Mouse (Mus musculus) intestine, embryonic 16.5 days (tissue): ENCODE data around the gene Pxn. TPM values are rescaled to one million over a fixed set of nuclear protein-coding genes. Genes with fewer than 3 reads are reported as not detected.
"Not testable (repeated sequence)": the region's sequence is repeated elsewhere in the genome, so short reads cannot be mapped to it uniquely, and the experiment has no call there.

ENCODE experiments used
- ATAC-seq: fragments of 200-750 bp; cut with Nextera tagmentation; 2 replicates; pipeline ENCODE4 v1.8.0; 2017; ENCODE audit warnings: moderate TSS enrichment, moderate library complexity
- H3K27ac ChIP-seq: fragments of 300-500 bp; sonication (generic); 2 replicates; pipeline ENCODE4 v1.5.1; 2014; ENCODE audit warnings: mild to moderate bottlenecking, low read length
- H3K27me3 ChIP-seq: fragments of 300-500 bp; sonication (generic); replicated peaks from 2 replicates; pipeline ENCODE4 v1.6.1; 2014; ENCODE audit warnings: low read length, control low read depth, mixed read lengths; ENCODE audit not compliant: control insufficient read depth, insufficient read depth
- H3K36me3 ChIP-seq: fragments of 300-500 bp; sonication (generic); 2 replicates; pipeline ENCODE4 v1.6.1; 2014; ENCODE audit warnings: low read length, control low read depth; ENCODE audit not compliant: control insufficient read depth, insufficient read depth
- H3K4me1 ChIP-seq: fragments of 300-500 bp; sonication (generic); 2 replicates; pipeline ENCODE4 v1.6.1; 2014; ENCODE audit warnings: low read length, control low read depth, mixed read lengths; ENCODE audit not compliant: control insufficient read depth, insufficient read depth
- H3K4me2 ChIP-seq: fragments of 300-500 bp; sonication (generic); 2 replicates; pipeline ENCODE4 v1.6.1; 2014; ENCODE audit warnings: low read depth, low read length, control low read depth
- H3K4me3 ChIP-seq: fragments of 300-500 bp; sonication (generic); 2 replicates; pipeline ENCODE4 v1.5.1; 2014; ENCODE audit warnings: mild to moderate bottlenecking, low read length
- H3K9ac ChIP-seq: fragments of 300-500 bp; sonication (generic); 2 replicates; pipeline ENCODE4 v1.6.1; 2014; ENCODE audit warnings: low read depth, low read length
- H3K9me3 ChIP-seq: fragments of 300-500 bp; sonication (generic); 2 replicates; pipeline ENCODE4 v1.6.1; 2016; ENCODE audit warnings: low read length, control low read depth; ENCODE audit not compliant: control insufficient read depth
- WGBS: fragments of 180-500 bp; shearing (Covaris S2); extraction: QIAGEN DNeasy Blood & Tissue Kit; methylation state at CpG from one replicate; pipeline ENCODE4 v1.1.7; 2014; 5-methylcytosine and 5-hydroxymethylcytosine counted together
- polyA plus RNA-seq: library from polyadenylated mRNA; unstranded; fragments of >200 nt; fragmentation: Nextera tagmentation; extraction: Ambion mirVana; gene quantifications from 2 replicates; pipeline ENCODE4 v1.2.1, GENCODE M21; 2015

Gene Pxn
- polyA plus RNA-seq, 1 experiment from 2014 or later, result 71.9 TPM

DNA sequence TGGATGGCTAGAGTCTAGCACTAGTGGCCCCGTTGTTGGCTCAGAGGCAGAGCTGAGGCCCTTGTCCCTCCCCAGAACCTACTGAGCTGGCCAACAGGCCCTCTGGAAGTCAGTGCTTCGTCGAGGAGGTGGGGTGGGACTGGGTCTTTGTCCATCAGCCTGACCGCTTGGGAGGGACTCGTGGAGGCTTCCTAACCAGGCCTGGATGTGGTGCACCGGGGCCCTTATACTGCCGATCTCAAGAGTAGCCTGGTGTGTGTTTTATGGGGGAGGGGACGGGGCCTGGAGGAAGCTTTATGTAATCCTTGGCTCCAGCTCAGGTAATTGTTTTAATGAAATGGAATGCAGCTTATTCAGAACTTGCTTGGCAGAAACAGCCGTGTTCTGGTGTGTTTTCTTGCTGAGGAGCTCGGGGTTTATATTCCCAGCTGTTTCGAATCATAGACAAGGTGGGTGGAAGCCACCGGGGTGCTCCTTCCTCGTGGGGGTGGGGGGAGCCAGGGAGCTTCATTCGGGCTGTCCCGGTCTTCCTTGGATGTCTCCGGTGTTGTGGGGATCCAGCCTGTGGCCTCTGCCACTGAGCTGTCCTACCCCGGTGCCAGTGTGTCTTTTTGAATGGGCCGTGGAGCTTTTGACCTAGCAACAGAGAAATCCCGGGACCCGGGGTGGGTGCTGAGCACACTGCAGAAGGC lies 8.6 kb downstream of the Pxn start:
- WGBS, result 35% methylated on average over 20 of the region's 20 CpGs
- Histone ChIP-seq H3K4me1 (peaks cover 39% of the 10 kb centered on the region), H3K9ac (peak overlapping the region; percentile 55), H3K9me3 (no peaks in the 10 kb centered on the region), H3K4me2 (peak overlapping the region; percentile 22), H3K27ac (peak overlapping the region; percentile 86), H3K36me3 (no peaks in the 10 kb centered on the region), H3K27me3 (no peaks in the 10 kb centered on the region), H3K4me3 (0 out of 2 replicates have a peak overlapping the region, but pooled peaks have one; percentile 12)
- peak; percentile 53 for ATAC-seq

DNA sequence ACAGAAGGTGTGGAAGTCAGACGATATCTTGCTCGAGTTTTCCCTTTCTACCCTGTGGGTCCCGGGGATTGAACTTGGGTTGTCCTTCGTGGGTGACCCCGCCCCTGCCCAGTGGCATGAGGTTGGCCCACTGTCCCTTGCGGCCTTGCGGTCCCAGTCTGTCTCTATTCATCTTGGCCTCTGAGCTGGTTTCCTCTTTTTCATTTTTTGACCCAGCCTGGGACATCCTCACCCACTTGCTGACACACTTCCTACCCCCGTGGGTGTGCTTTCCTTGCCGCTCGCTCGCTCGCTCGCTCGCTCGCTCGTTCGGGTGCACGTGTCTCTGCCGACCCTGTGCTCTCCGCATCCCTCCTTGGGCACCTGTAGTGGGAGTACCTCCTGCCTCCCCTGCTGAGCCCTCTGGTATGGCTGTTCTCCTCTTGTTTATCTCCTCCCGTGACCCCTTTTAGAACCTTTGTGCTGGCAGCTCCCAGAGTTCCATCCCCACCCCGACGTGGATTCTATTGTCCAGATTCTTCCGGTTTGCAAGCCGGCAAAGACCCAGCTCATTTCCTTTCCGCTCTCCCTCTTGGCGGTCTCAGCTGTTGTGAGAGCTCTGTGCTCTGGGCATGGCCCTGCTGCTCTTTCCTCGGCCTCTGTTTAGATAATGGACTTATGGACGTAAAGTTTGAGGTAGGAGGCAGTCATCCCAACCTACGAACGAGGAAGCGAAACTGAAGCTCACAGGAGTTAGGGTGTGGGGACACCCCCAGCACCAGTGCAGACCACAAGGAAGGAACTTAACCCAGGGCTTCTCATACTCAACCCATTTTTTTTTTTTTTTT lies 9.8 kb downstream of the Pxn start:
- ATAC-seq, result no peak
- H3K27ac ChIP-seq, result peak overlapping the region; percentile 86
- no peaks in the 10 kb centered on the region for H3K27me3 ChIP-seq
- peaks cover 48% of the 10 kb centered on the region for H3K4me1 ChIP-seq
- no peak overlapping the region; the same call in 1 of the 2 replicates for H3K9ac ChIP-seq
- H3K9me3 ChIP-seq, result no peaks in the 10 kb centered on the region
- 75% methylated on average over 32 of the region's 32 CpGs for WGBS
- no peaks in the 10 kb centered on the region for H3K36me3 ChIP-seq
- no peak overlapping the region for H3K4me3 ChIP-seq
- H3K4me2 ChIP-seq, result no peak overlapping the region

DNA sequence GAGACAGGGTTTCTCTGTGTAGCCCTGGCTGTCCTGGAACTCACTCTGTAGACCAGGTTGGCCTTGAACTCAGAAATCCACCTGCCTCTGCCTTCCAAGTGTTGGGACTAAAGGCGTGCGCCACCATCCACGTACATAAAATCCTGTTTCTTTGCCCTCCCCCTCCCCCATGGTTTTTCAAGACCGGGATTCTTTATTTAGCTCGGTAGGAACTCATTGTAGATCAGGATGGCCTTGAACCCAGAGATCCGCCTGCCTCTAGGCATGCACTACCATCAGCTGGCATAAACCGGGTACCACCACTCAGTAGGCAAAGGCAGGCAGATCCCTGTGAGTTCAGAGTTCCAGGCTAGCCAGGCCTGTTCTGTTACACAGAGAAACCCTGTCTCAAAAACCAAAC lies 10.4 kb downstream of the Pxn start:
- 89% methylated on average over 7 of the region's 7 CpGs for WGBS
- H3K9me3 ChIP-seq, result no peaks in the 10 kb centered on the region
- H3K4me1 ChIP-seq, result peaks cover 52% of the 10 kb centered on the region
- ATAC-seq, result no peak
- H3K27ac ChIP-seq, result peak overlapping the region; percentile 27; the same call in 1 of the 2 replicates
- H3K4me2 ChIP-seq, result no peak overlapping the region
- no peaks in the 10 kb centered on the region for H3K27me3 ChIP-seq
- H3K4me3 ChIP-seq, result no peak overlapping the region
- H3K9ac ChIP-seq, result no peak overlapping the region
- no peaks in the 10 kb centered on the region for H3K36me3 ChIP-seq

DNA sequence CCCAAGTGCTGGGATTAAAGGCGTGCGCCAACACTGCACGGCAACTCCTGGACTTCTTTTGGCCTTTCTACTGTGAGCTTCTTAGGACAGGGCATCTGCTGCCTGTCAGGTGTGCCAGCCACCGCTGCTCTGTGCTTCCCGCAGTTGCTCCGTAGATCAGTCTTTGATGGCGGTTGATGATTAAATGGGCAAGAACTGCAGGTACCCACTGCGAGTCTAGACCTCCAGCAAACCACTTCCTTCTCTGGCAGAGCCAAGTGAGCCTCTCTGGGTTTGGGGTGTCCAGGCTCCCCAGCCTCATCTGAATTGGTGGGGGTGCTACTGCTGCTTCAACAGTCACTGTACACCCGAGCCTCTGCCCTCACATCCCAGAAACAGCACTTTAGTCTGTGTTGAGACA lies 11.0 kb downstream of the Pxn start:
- Histone ChIP-seq H3K9me3 (no peaks in the 10 kb centered on the region), H3K27me3 (no peaks in the 10 kb centered on the region), H3K27ac (peak overlapping the region; percentile 27; the same call in 1 of the 2 replicates), H3K4me1 (peaks cover 56% of the 10 kb centered on the region), H3K4me3 (no peak overlapping the region), H3K9ac (no peak overlapping the region), H3K36me3 (no peaks in the 10 kb centered on the region), H3K4me2 (no peak overlapping the region)
- 89% methylated on average over 9 of the region's 9 CpGs for whole genome bisulfite sequencing
- ATAC-seq, result no peak

DNA sequence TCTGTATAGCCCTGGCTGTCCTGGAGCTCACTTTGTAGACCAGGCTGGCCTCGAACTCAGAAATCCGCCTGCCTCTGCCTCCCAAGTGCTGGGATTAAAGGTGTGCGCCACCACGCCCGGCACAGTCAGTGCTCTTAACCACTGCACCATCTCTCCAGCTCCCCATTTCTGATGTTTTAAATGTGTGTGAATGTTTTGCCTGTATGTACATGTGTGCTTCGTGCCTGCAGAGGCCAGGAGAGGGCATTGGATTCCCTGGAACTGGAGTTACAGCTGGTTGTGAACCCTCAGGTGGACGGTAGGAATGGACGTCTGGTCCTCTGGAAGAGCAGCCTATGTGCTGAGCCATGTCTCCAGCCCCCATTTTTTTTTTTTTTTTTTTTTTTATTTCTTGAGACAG lies 11.7 kb downstream of the Pxn start:
- H3K4me1 ChIP-seq, result peaks cover 64% of the 10 kb centered on the region
- H3K9ac ChIP-seq, result not testable (repeated sequence)

DNA sequence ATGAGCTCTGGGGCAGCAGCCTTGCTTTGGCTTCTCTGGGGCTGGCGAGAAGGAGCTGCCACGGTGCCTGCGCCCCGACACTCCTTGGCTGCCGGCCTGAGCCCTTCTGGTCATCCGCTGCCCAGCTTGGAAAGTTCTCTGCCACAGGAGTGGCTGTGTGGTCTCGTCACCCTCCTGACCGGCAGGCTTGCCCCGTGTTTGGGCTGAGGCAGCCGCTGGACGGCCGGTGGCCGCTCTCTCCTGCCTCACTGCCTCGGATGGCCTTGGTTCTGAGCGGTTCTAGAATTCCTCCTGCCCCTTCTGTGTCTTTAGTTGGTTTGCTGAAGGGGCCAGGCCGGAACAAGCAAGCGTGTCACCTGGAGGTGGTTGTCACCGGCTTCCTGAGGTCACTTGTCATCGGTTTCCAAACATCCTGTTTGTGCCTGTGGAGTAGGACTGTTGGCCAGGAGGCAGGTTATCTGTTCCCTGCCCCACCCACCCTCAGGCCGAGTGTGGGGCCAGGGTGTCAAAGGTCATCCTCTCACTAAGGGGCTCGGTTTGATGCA lies 13.9 kb downstream of the Pxn start:
- 57% methylated on average over 21 of the region's 21 CpGs for WGBS
- H3K9me3 ChIP-seq, result no peaks in the 10 kb centered on the region
- ATAC-seq, result no peak; the same call in 1 of the 2 replicates
- 0 out of 2 replicates have a peak overlapping the region, but pooled peaks have one; percentile 5 for H3K4me3 ChIP-seq
- peak overlapping the region; percentile 27 for H3K4me2 ChIP-seq
- H3K27ac ChIP-seq, result peak overlapping the region; percentile 91
- no peaks in the 10 kb centered on the region for H3K36me3 ChIP-seq
- H3K4me1 ChIP-seq, result peaks cover 66% of the 10 kb centered on the region
- H3K9ac ChIP-seq, result peak overlapping the region; percentile 53
- no peaks in the 10 kb centered on the region for H3K27me3 ChIP-seq

More for the DNA sequence above, 11.7 kb downstream of the Pxn start:
- H3K27ac ChIP-seq, H3K4me2 ChIP-seq, H3K36me3 ChIP-seq, H3K27me3 ChIP-seq, ATAC-seq, H3K4me3 ChIP-seq, H3K9me3 ChIP-seq: not testable (repeated sequence)
- 90% methylated on average over 8 of the region's 8 CpGs for WGBS

DNA sequence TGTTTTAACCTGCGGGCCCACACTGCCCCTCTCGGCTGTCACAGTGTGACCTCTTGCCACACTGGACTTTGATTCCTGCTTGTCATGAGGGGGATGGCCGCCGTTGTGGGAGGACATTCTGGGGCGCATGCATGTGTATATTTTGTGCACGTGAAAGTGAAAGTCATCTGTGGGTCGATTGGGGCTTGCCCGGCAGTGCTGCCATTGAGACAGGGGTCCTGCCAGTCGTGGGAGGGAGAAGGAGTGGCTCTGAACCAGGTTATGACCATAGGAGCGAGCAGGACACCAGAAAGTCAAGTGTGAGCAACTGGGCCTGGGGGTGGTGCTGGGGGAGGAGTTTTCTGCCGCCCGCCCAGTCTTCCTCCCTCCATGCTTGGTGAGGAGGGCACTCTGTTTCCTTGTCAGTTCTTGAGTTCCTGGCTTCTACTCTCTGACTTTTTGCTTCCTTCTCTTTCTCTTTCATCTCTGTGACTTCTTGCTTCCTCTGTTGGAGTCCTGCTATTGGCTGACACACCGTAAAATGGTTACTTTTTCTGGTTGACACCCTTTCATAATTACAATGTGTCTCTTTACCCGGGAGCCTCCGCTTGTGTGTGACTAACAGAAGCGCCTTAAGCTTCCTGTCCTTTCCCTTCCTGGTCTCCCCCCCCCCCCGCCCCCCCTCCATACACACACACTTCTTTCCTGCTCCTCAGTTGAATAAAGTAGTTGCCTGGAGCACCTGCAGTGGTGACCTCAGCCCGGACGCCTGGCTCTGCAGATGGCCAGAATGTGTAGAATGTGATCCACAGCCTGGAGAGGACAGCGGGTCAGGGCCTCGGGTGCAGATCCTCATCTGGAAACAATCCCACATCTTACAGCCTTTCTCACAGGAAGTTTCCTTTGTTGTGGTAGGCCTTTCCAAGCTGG lies 15.3 kb downstream of the Pxn start:
- Histone ChIP-seq H3K4me1 (peaks cover 61% of the 10 kb centered on the region), H3K27ac (peak overlapping the region; percentile 91), H3K9me3 (no peaks in the 10 kb centered on the region), H3K9ac (no peak overlapping the region), H3K4me3 (no peak overlapping the region; the same call in 1 of the 2 replicates), H3K36me3 (no peaks in the 10 kb centered on the region), H3K4me2 (peak overlapping the region; percentile 10), H3K27me3 (no peaks in the 10 kb centered on the region)
- WGBS, result 45% methylated on average over 20 of the region's 21 CpGs
- peak; percentile 68 for ATAC-seq

DNA sequence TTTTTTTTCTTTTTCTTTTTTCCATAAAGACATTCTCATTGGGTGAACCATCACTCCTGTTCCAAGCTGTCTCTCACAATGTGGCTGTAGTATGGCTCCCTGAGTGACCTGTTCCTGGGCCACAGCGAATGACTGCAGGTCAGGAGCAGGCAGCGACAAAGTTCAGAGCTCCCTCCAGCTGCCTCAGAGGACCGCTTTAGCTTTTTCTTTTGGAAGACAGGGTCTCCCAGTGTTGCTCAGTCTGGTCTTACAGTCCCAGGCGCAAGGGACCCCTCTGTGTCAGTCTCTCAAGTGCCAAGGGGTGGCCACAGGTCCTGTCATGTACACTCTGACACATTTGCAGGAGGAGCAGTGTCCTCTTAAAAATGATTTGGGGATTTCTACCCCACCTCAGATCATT lies 16.1 kb downstream of the Pxn start:
- no peaks in the 10 kb centered on the region for H3K36me3 ChIP-seq
- ATAC-seq, result no peak
- H3K27me3 ChIP-seq, result no peaks in the 10 kb centered on the region
- 80% methylated on average over 4 of the region's 4 CpGs for WGBS
- H3K9ac ChIP-seq, result peak overlapping the region; percentile 53
- H3K4me1 ChIP-seq, result peaks cover 61% of the 10 kb centered on the region
- H3K4me2 ChIP-seq, result peak overlapping the region; percentile 28; the same call in 1 of the 2 replicates
- H3K27ac ChIP-seq, result peak overlapping the region; percentile 91
- H3K9me3 ChIP-seq, result no peaks in the 10 kb centered on the region
- no peak overlapping the region for H3K4me3 ChIP-seq
